Mouse (Mus musculus): ENCODE data around the gene Casd1. TPM values are rescaled to one million over a fixed set of nuclear protein-coding genes. Genes with fewer than 3 reads are reported as not detected.

Casd1 gene
- total RNA-seq, 1 experiment from 2014 or later = 28.5 TPM

- ATAC-seq (ENCODE audit: extremely low read depth, insufficient number of reproducible peaks, low FRiP score, poor library complexity, severe bottlenecking) = no peak
Measured at GRCm38 (mm10) chr6:4684706-4685340, 84.2 kb downstream of the Casd1 start.

DNA sequence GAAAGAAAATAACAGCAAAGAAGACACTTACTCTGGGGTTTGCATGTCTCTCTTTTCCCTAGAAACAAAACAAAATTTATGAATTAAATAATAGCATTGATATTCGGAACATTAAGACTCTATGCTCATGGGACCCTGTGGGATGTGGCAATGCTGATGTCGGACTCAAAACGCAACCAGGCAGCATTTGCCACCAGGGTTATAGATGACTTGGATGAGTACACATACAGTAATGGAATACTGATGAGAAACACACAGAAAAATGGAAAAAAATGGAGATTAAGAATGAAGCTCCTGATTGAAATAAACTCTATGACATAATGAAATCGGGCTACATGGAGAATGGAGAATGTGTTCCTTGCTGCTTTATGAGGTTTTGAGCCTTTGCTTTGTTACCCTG is 89.8 kb downstream of the Casd1 start:
- ATAC-seq (ENCODE audit: extremely low read depth, insufficient number of reproducible peaks, low FRiP score, poor library complexity, severe bottlenecking) = no peak

Other genes with a start within 250 kb of the Casd1 start
- gene Col1a2, start 96.0 kb upstream of the Casd1 start, total RNA-seq (2017) = 0.74 TPM in 1 of 2 replicates, not detected in the other
- 1.1 and 1.2 TPM in 2 replicates for gene Sgce, start 146.4 kb downstream of the Casd1 start, total RNA-seq (2017)
- 0.35 and 0.61 TPM in 2 replicates for gene Peg10, start 146.5 kb downstream of the Casd1 start, total RNA-seq (2017)

Measured in neutrophil, adult 5-6 weeks (primary cell).